ENCODE assay signal across 8 mouse cellular contexts in genomic region chr2:167373266-167373665, GRCm38 (mm10). TPM values are rescaled to one million over a fixed set of nuclear protein-coding genes. Genes with fewer than 3 reads are reported as not detected.
DNase-seq lines count a peak whose midpoint lies in the region; ATAC-seq and TF ChIP-seq lines count a peak whose summit lies in the region.
"Had no signal": no experiment of that assay in that cellular context is flagged by ENCODE, and none has a peak within 500 bp of the region (broad histone marks: within the 10 kb centered on the region; RNA-seq: fewer than 3 reads in every experiment).

No protein-coding gene starts in this region.

- no peak overlapping the region for H3K27ac ChIP-seq in embryonic facial prominence, embryonic 15.5 days (replicated peaks)
- 0 out of 2 replicates have a peak overlapping the region, but pooled peaks have one; percentile 30 for H3K27ac ChIP-seq in left cerebral cortex, adult 2 months
- H3K27ac ChIP-seq: lung, embryonic 15.5 days had no signal

- peak; percentile 77 for ATAC-seq in embryonic facial prominence, embryonic 15.5 days (ENCODE audit: insufficient number of reproducible peaks, low FRiP score, low TSS enrichment, low read depth)

- no peak overlapping the region for H3K9ac ChIP-seq in embryonic facial prominence, embryonic 15.5 days
- H3K9ac ChIP-seq: lung, embryonic 15.5 days had no signal

- 57% methylated on average over 5 of the region's 5 CpGs for WGBS in embryonic facial prominence, embryonic 15.5 days

- no peak overlapping the region for H3K4me2 ChIP-seq in embryonic facial prominence, embryonic 15.5 days (replicated peaks)
- H3K4me2 ChIP-seq: lung, embryonic 15.5 days had no signal

- no peaks in the 10 kb centered on the region for H3K9me3 ChIP-seq in embryonic facial prominence, embryonic 15.5 days (replicated peaks)
- H3K9me3 ChIP-seq: lung, embryonic 15.5 days had no signal

- TF ChIP-seq CTCF in left cerebral cortex, adult 2 months (IDR thresholded peaks at IDR 0.05) = no peak

- peak; percentile 9 to 24 for DNase-seq in layer of hippocampus, adult 18-20 months (ENCODE audit: low spot score in 2 of 2)
- DNase-seq in layer of hippocampus, adult 9-10 months (ENCODE audit: low spot score) = no peak
- DNase-seq in brain, adult 2 months (ENCODE audit: low read depth, low spot score) = peak; percentile 93
- peak; percentile 23 to 54 for DNase-seq in left cerebral cortex, adult 2 months (ENCODE audit: extremely low spot score in 1 of 2, low spot score in 2 of 2)
- no peak for DNase-seq in natural killer cell, adult 2 months (ENCODE audit: low spot score in 2 of 2)
- no peak for DNase-seq in embryo, embryonic 11 days

- H3K4me3 ChIP-seq in embryonic facial prominence, embryonic 15.5 days (replicated peaks) = no peak overlapping the region
- no peak overlapping the region for H3K4me3 ChIP-seq in left cerebral cortex, adult 2 months
- H3K4me3 ChIP-seq: lung, embryonic 15.5 days had no signal

- H3K27me3 ChIP-seq in embryonic facial prominence, embryonic 15.5 days = no peaks in the 10 kb centered on the region
- H3K27me3 ChIP-seq: lung, embryonic 15.5 days had no signal

- no peaks in the 10 kb centered on the region for H3K36me3 ChIP-seq in embryonic facial prominence, embryonic 15.5 days
- H3K36me3 ChIP-seq: lung, embryonic 15.5 days had no signal

- intact Hi-C loops in left cerebral cortex, adult 2 months (cut with DNase I) = no loop called here

- H3K4me1 ChIP-seq in embryonic facial prominence, embryonic 15.5 days = no peaks in the 10 kb centered on the region

RNA-seq across cellular contexts. Expression of gene B4galt5, which starts 24.3 kb away (rescaled TPM):
- total RNA-seq in layer of hippocampus, adult 18-20 months (2021) = 10 to 100 TPM; 43.7 to 44.5 TPM
- polyA plus RNA-seq in embryonic facial prominence, embryonic 15.5 days (2015; fragmentation: Nextera tagmentation; extraction: Ambion mirVana) = 11.5 and 14.8 TPM in 2 replicates
- total RNA-seq in left cerebral cortex, adult 2 months (2021) = 10 to 100 TPM; 49.7 to 50.2 TPM

RNA-seq across cellular contexts. Expression of gene Slc9a8, which starts 48.2 kb away (rescaled TPM):
- total RNA-seq in layer of hippocampus, adult 18-20 months (2021) = 10 to 100 TPM; 28.9 to 29.9 TPM
- polyA plus RNA-seq in embryonic facial prominence, embryonic 15.5 days (2015; fragmentation: Nextera tagmentation; extraction: Ambion mirVana) = 17.0 and 20.5 TPM in 2 replicates
- total RNA-seq in left cerebral cortex, adult 2 months (2021) = 10 to 100 TPM; 31.1 to 34.4 TPM

Comparison
In these comparisons a context has a peak if more than half of its experiments do, and no peak if none do; other contexts are left out.
1. DNase-seq: peak in layer of hippocampus, adult 18-20 months (2 of 2), brain, adult 2 months (single experiment) and left cerebral cortex, adult 2 months (2 of 2); none in layer of hippocampus, adult 9-10 months (single experiment), natural killer cell, adult 2 months (0 of 2) and embryo, embryonic 11 days (single experiment).